Mouse (Mus musculus) heart, embryonic 14.5 days (tissue): ENCODE data around the gene Ctnna3. TPM values are rescaled to one million over a fixed set of nuclear protein-coding genes. Genes with fewer than 3 reads are reported as not detected.

ENCODE experiments used
- ATAC-seq: fragments of 200-750 bp; cut with Nextera tagmentation; 2 replicates; pipeline ENCODE4 v1.8.0; 2017; ENCODE audit warnings: low read depth, moderate TSS enrichment; ENCODE audit not compliant: insufficient number of reproducible peaks, insufficient read depth, low FRiP score
- H3K27ac ChIP-seq, 2 experiments: fragments of 200-500 bp in 1 of 2; fragments of 300-500 bp in 1 of 2; sonication (generic) in 1 of 2; replicated peaks in 1 of 2; 2 replicates each; pipeline ENCODE4 v1.5.1; 2012 to 2014; ENCODE audit warnings: low read depth in 2 of 2, low read length in 2 of 2, control low read depth in 1 of 2, mild to moderate bottlenecking in 1 of 2, mixed read lengths in 1 of 2; ENCODE audit not compliant: control insufficient read depth in 1 of 2, insufficient read depth in 1 of 2
- H3K27me3 ChIP-seq: fragments of 300-500 bp; sonication (generic); 2 replicates; pipeline ENCODE4 v1.6.1; 2014; ENCODE audit warnings: mild to moderate bottlenecking, low read length, control low read depth; ENCODE audit not compliant: control insufficient read depth, insufficient read depth
- H3K36me3 ChIP-seq: fragments of 300-500 bp; sonication (generic); 2 replicates; pipeline ENCODE4 v1.6.1; 2014; ENCODE audit warnings: mild to moderate bottlenecking, control low read depth, low read length, mixed read lengths; ENCODE audit not compliant: control insufficient read depth, insufficient read depth
- H3K4me1 ChIP-seq, 2 experiments: fragments of 200-500 bp in 1 of 2; fragments of 300-500 bp in 1 of 2; sonication (generic) in 1 of 2; 2 replicates each; pipeline ENCODE4 v1.6.1; 2012 to 2014; ENCODE audit warnings: low read length in 2 of 2, control low read depth in 1 of 2, mixed read lengths in 1 of 2; ENCODE audit not compliant: control insufficient read depth in 2 of 2, insufficient read depth in 2 of 2
- H3K4me2 ChIP-seq: fragments of 300-500 bp; sonication (generic); 2 replicates; pipeline ENCODE4 v1.6.1; 2014; ENCODE audit warnings: mild to moderate bottlenecking, low read length
- H3K4me3 ChIP-seq, 2 experiments: fragments of 200-500 bp in 1 of 2; fragments of 300-500 bp in 1 of 2; sonication (generic) in 1 of 2; 2 replicates each; pipeline ENCODE4 v1.5.1; 2012 to 2014; ENCODE audit warnings: low read length in 2 of 2, mild to moderate bottlenecking in 2 of 2, control low read depth in 1 of 2, low read depth in 1 of 2, moderate library complexity in 1 of 2; ENCODE audit not compliant: control insufficient read depth in 1 of 2, insufficient read depth in 1 of 2
- H3K9ac ChIP-seq: fragments of 300-500 bp; sonication (generic); 2 replicates; pipeline ENCODE4 v1.6.1; 2014; ENCODE audit warnings: mild to moderate bottlenecking, low read length
- H3K9me3 ChIP-seq: fragments of 300-500 bp; sonication (generic); 2 replicates; pipeline ENCODE4 v1.6.1; 2016; ENCODE audit warnings: low read length, control low read depth; ENCODE audit not compliant: control insufficient read depth
- WGBS: fragments of 180-500 bp; shearing (Covaris S2); extraction: QIAGEN DNeasy Blood & Tissue Kit; methylation state at CpG from one replicate; pipeline ENCODE4 v1.1.7; 2014; 5-methylcytosine and 5-hydroxymethylcytosine counted together
- polyA plus RNA-seq: library from polyadenylated mRNA; unstranded; fragments of >200 nt; fragmentation: Nextera tagmentation; extraction: Ambion mirVana; gene quantifications from 2 replicates; pipeline ENCODE4 v1.2.1, GENCODE M21; 2014

The Ctnna3 gene
- polyA plus RNA-seq, 1 experiment from 2014 or later: 29.4 TPM

- peaks cover 11% of the 10 kb centered on the region; the same call in 1 of the 2 replicates for H3K36me3 ChIP-seq
- no peaks in the 10 kb centered on the region for H3K27me3 ChIP-seq
- H3K4me1 ChIP-seq: peaks cover 2 to 11% of the 10 kb centered on the region in 2 experiments; a peak in 2 of 4 replicates
- H3K9ac ChIP-seq: no peak overlapping the region
- 88% methylated on average over 5 of the region's 5 CpGs for WGBS
- H3K4me3 ChIP-seq: no peak overlapping the region
- H3K27ac ChIP-seq: no peak overlapping the region
- ATAC-seq: no peak
- H3K9me3 ChIP-seq: 0 out of 2 replicates have a peak, but pooled peaks cover 9% of the 10 kb centered on the region
- no peak overlapping the region for H3K4me2 ChIP-seq
These were observed 169.5 kb downstream of the Ctnna3 start for GRCm38 (mm10) chr10:63599417-63599816.

- Histone ChIP-seq H3K36me3 (no peaks in the 10 kb centered on the region), H3K9me3 (no peaks in the 10 kb centered on the region), H3K9ac (no peak overlapping the region), H3K4me2 (no peak overlapping the region), H3K4me3 (no peak overlapping the region), H3K27me3 (no peaks in the 10 kb centered on the region), H3K27ac (peak overlapping the region; percentile 82 to 84), H3K4me1 (peaks cover 2 to 11% of the 10 kb centered on the region in 2 experiments; a peak in 2 of 4 replicates)
- peak; percentile 75; the same call in 1 of the 2 replicates for ATAC-seq
- WGBS: 57% methylated on average over 2 of the region's 2 CpGs
These were observed 171.3 kb downstream of the Ctnna3 start for GRCm38 (mm10) chr10:63601206-63601605.

GRCm38 (mm10) chr10:63628546-63628945 lies 198.6 kb downstream of the Ctnna3 start:
- H3K4me3 ChIP-seq: no peak overlapping the region
- ATAC-seq: no peak
- H3K9ac ChIP-seq: no peak overlapping the region
- H3K36me3 ChIP-seq: peaks cover 3% of the 10 kb centered on the region; the same call in 1 of the 2 replicates
- H3K9me3 ChIP-seq: no peaks in the 10 kb centered on the region
- no peak overlapping the region for H3K4me2 ChIP-seq
- no peaks in the 10 kb centered on the region for H3K4me1 ChIP-seq
- no peak overlapping the region for H3K27ac ChIP-seq
- 68% methylated on average over 1 of the region's 1 CpGs for WGBS
- no peaks in the 10 kb centered on the region for H3K27me3 ChIP-seq

GRCm38 (mm10) chr10:63633915-63634314 lies 204.0 kb downstream of the Ctnna3 start:
- H3K4me3 ChIP-seq: no peak overlapping the region
- no peaks in the 10 kb centered on the region for H3K9me3 ChIP-seq
- H3K27me3 ChIP-seq: no peaks in the 10 kb centered on the region
- 93% methylated on average over 1 of the region's 1 CpGs for WGBS
- H3K4me2 ChIP-seq: no peak overlapping the region
- peaks cover 3 to 5% of the 10 kb centered on the region in 2 experiments; a peak in 2 of 4 replicates for H3K4me1 ChIP-seq
- no peak overlapping the region for H3K9ac ChIP-seq
- ATAC-seq: no peak
- H3K36me3 ChIP-seq: no peaks in the 10 kb centered on the region
- H3K27ac ChIP-seq: no peak overlapping the region

- Histone ChIP-seq H3K9ac (no peak overlapping the region), H3K4me2 (no peak overlapping the region), H3K4me1 (peaks cover 3 to 5% of the 10 kb centered on the region in 2 experiments; a peak in 2 of 4 replicates), H3K4me3 (no peak overlapping the region), H3K27me3 (no peaks in the 10 kb centered on the region), H3K27ac (no peak overlapping the region), H3K9me3 (no peaks in the 10 kb centered on the region), H3K36me3 (no peaks in the 10 kb centered on the region)
- no peak for ATAC-seq
- WGBS: 64% methylated on average over 5 of the region's 5 CpGs
These were observed 208.1 kb downstream of the Ctnna3 start for GRCm38 (mm10) chr10:63637987-63638386.

- ATAC-seq: no peak
- H3K9ac ChIP-seq: no peak overlapping the region
- H3K4me1 ChIP-seq: no peaks in the 10 kb centered on the region
- H3K36me3 ChIP-seq: 0 out of 2 replicates have a peak, but pooled peaks cover 4% of the 10 kb centered on the region
- H3K27ac ChIP-seq: no peak overlapping the region
- WGBS: 71% methylated on average over 3 of the region's 3 CpGs
- no peak overlapping the region for H3K4me2 ChIP-seq
- no peak overlapping the region for H3K4me3 ChIP-seq
- no peaks in the 10 kb centered on the region for H3K27me3 ChIP-seq
- no peaks in the 10 kb centered on the region for H3K9me3 ChIP-seq
These were observed 217.4 kb downstream of the Ctnna3 start for GRCm38 (mm10) chr10:63647300-63647699.

GRCm38 (mm10) chr10:63650307-63650706 lies 220.4 kb downstream of the Ctnna3 start:
- Histone ChIP-seq H3K4me3 (no peak overlapping the region), H3K36me3 (0 out of 2 replicates have a peak, but pooled peaks cover 4% of the 10 kb centered on the region), H3K4me2 (no peak overlapping the region), H3K4me1 (0 out of 4 replicates have a peak, but pooled peaks cover 0 to 5% of the 10 kb centered on the region in 2 experiments), H3K9me3 (no peaks in the 10 kb centered on the region), H3K9ac (no peak overlapping the region), H3K27me3 (no peaks in the 10 kb centered on the region), H3K27ac (no peak overlapping the region)
- 94% methylated on average over 3 of the region's 3 CpGs for WGBS
- ATAC-seq: no peak

GRCm38 (mm10) chr10:63652887-63653286 lies 223.0 kb downstream of the Ctnna3 start:
- H3K4me1 ChIP-seq: 0 out of 4 replicates have a peak, but pooled peaks cover 0 to 5% of the 10 kb centered on the region in 2 experiments
- no peak overlapping the region for H3K4me3 ChIP-seq
- ATAC-seq: no peak
- no peak overlapping the region for H3K9ac ChIP-seq
- no peak overlapping the region for H3K27ac ChIP-seq
- H3K36me3 ChIP-seq: 0 out of 2 replicates have a peak, but pooled peaks cover 4% of the 10 kb centered on the region
- H3K9me3 ChIP-seq: no peaks in the 10 kb centered on the region
- H3K27me3 ChIP-seq: no peaks in the 10 kb centered on the region
- WGBS: 81% methylated on average over 9 of the region's 9 CpGs
- H3K4me2 ChIP-seq: no peak overlapping the region
